In the genomic region with DNA sequence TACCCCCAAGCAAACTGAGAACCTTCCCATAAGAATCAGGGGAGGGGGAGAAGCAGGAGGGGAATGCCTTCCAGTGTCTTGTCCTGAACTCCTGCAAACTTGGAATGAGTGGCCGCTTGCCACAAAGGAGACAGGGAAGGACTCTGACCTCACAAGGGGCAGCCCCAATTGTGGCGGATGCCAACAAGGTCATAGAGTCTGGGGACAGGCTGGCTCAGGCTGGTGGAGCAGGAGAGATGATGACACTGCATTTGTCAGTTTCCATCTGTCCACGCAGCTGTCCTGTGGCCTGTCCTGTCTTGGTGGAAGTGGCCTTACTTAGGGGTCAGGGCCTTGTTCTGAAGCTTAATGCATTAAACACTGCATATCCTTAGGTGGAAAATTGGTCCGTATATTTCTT, we compare ENCODE assay signal across 17 mouse cellular contexts.
DNase-seq lines count a peak whose midpoint lies in the region; ATAC-seq and TF ChIP-seq lines count a peak whose summit lies in the region.
"Had no signal": no experiment of that assay in that cellular context is flagged by ENCODE, and none has a peak within 500 bp of the region (broad histone marks: within the 10 kb centered on the region; RNA-seq: fewer than 3 reads in every experiment).

No protein-coding gene starts in this region.

- no peak overlapping the region for H3K4me2 ChIP-seq in hindbrain, postnatal 0 days (ENCODE audit: low read depth, low read length)
- H3K4me2 ChIP-seq in midbrain, embryonic 11.5 days = no peak overlapping the region
- H3K4me2 ChIP-seq in midbrain, embryonic 16.5 days (ENCODE audit: low read length) = no peak overlapping the region
- 0 out of 2 replicates have a peak overlapping the region, but pooled peaks have one; percentile 4 for H3K4me2 ChIP-seq in forebrain, embryonic 13.5 days
- H3K4me2 ChIP-seq in liver, postnatal 0 days (ENCODE audit: low read depth, low read length) = no peak overlapping the region
- H3K4me2 ChIP-seq in intestine, postnatal 0 days (replicated peaks; ENCODE audit: low read depth) = no peak overlapping the region
- H3K4me2 ChIP-seq: embryonic facial prominence, embryonic 13.5 days; hindbrain, embryonic 13.5 days; limb, embryonic 13.5 days; neural tube, embryonic 12.5 days had no signal

- no peaks in the 10 kb centered on the region for H3K9me3 ChIP-seq in hindbrain, embryonic 10.5 days
- H3K9me3 ChIP-seq in hindbrain, postnatal 0 days (ENCODE audit: low read length) = no peaks in the 10 kb centered on the region
- no peaks in the 10 kb centered on the region for H3K9me3 ChIP-seq in midbrain, embryonic 11.5 days (ENCODE audit: control insufficient read depth, low read length)
- H3K9me3 ChIP-seq in midbrain, embryonic 16.5 days (replicated peaks; ENCODE audit: control insufficient read depth, low read length, poor library complexity, severe bottlenecking) = no peaks in the 10 kb centered on the region
- no peaks in the 10 kb centered on the region for H3K9me3 ChIP-seq in forebrain, embryonic 13.5 days (replicated peaks)
- H3K9me3 ChIP-seq in liver, postnatal 0 days (ENCODE audit: low read length) = no peaks in the 10 kb centered on the region
- no peaks in the 10 kb centered on the region for H3K9me3 ChIP-seq in intestine, postnatal 0 days (ENCODE audit: control insufficient read depth)
- H3K9me3 ChIP-seq: embryonic facial prominence, embryonic 13.5 days; hindbrain, embryonic 13.5 days; limb, embryonic 13.5 days; neural tube, embryonic 12.5 days had no signal

- no peak overlapping the region for H3K9ac ChIP-seq in hindbrain, postnatal 0 days (replicated peaks; ENCODE audit: low read length)
- H3K9ac ChIP-seq in midbrain, embryonic 11.5 days (ENCODE audit: low read length) = no peak overlapping the region
- H3K9ac ChIP-seq in midbrain, embryonic 16.5 days (ENCODE audit: low read depth, low read length) = no peak overlapping the region
- no peak overlapping the region for H3K9ac ChIP-seq in forebrain, embryonic 13.5 days
- H3K9ac ChIP-seq in liver, postnatal 0 days (replicated peaks) = no peak overlapping the region
- H3K9ac ChIP-seq in intestine, postnatal 0 days (ENCODE audit: low read depth, low read length) = no peak overlapping the region
- H3K9ac ChIP-seq: embryonic facial prominence, embryonic 13.5 days; hindbrain, embryonic 13.5 days; limb, embryonic 13.5 days; neural tube, embryonic 12.5 days had no signal

- no peak for TF ChIP-seq EP300 in liver, postnatal 0 days (IDR thresholded peaks at IDR 0.05; ENCODE audit: low read depth)

- ATAC-seq in hindbrain, postnatal 0 days = no peak
- ATAC-seq in midbrain, embryonic 11.5 days (ENCODE audit: low FRiP score) = peak; percentile 14; the same call in 1 of the 2 replicates
- ATAC-seq in midbrain, embryonic 16.5 days = no peak
- no peak for ATAC-seq in forebrain, embryonic 13.5 days
- no peak for ATAC-seq in liver, postnatal 0 days
- no peak for ATAC-seq in intestine, postnatal 0 days

- H3K4me3 ChIP-seq in hindbrain, embryonic 10.5 days = no peak overlapping the region
- H3K4me3 ChIP-seq in hindbrain, postnatal 0 days (ENCODE audit: low read length) = no peak overlapping the region
- H3K4me3 ChIP-seq in midbrain, embryonic 11.5 days (ENCODE audit: low read depth, low read length) = no peak overlapping the region
- H3K4me3 ChIP-seq in midbrain, embryonic 16.5 days (ENCODE audit: low read depth, low read length) = no peak overlapping the region
- H3K4me3 ChIP-seq in forebrain, embryonic 13.5 days = no peak overlapping the region
- no peak overlapping the region for H3K4me3 ChIP-seq in liver, postnatal 0 days (ENCODE audit: low read depth, low read length)
- H3K4me3 ChIP-seq in intestine, postnatal 0 days (ENCODE audit: low read depth, low read length) = no peak overlapping the region
- H3K4me3 ChIP-seq: embryonic facial prominence, embryonic 13.5 days; hindbrain, embryonic 13.5 days; limb, embryonic 13.5 days; megakaryocyte, embryonic 14.5 days; neural tube, embryonic 12.5 days had no signal

- H3K27me3 ChIP-seq in hindbrain, embryonic 10.5 days (ENCODE audit: insufficient read depth, poor library complexity, severe bottlenecking) = no peaks in the 10 kb centered on the region
- no peaks in the 10 kb centered on the region for H3K27me3 ChIP-seq in hindbrain, postnatal 0 days (ENCODE audit: insufficient read depth, low read length)
- H3K27me3 ChIP-seq in midbrain, embryonic 11.5 days (ENCODE audit: control insufficient read depth, insufficient read depth, low read length) = no peaks in the 10 kb centered on the region
- H3K27me3 ChIP-seq in midbrain, embryonic 16.5 days (ENCODE audit: control insufficient read depth, insufficient read depth, low read depth, low read length) = no peaks in the 10 kb centered on the region
- no peaks in the 10 kb centered on the region for H3K27me3 ChIP-seq in forebrain, embryonic 13.5 days
- no peaks in the 10 kb centered on the region for H3K27me3 ChIP-seq in liver, postnatal 0 days (ENCODE audit: insufficient read depth, low read length)
- no peaks in the 10 kb centered on the region for H3K27me3 ChIP-seq in intestine, postnatal 0 days (replicated peaks; ENCODE audit: control insufficient read depth, insufficient read depth, low read length)
- H3K27me3 ChIP-seq: embryonic facial prominence, embryonic 13.5 days; hindbrain, embryonic 13.5 days; megakaryocyte, embryonic 14.5 days; neural tube, embryonic 12.5 days had no signal

- WGBS in hindbrain, embryonic 10.5 days = 41% methylated on average over 4 of the region's 4 CpGs
- WGBS in hindbrain, postnatal 0 days = 59% methylated on average over 4 of the region's 4 CpGs
- WGBS in midbrain, embryonic 11.5 days = 51% methylated on average over 4 of the region's 4 CpGs
- 62% methylated on average over 4 of the region's 4 CpGs for WGBS in midbrain, embryonic 16.5 days
- WGBS in forebrain, embryonic 13.5 days = 52% methylated on average over 4 of the region's 4 CpGs
- 67% methylated on average over 4 of the region's 4 CpGs for WGBS in liver, postnatal 0 days (ENCODE audit: insufficient replicate concordance)
- WGBS in intestine, postnatal 0 days = 71% methylated on average over 4 of the region's 4 CpGs

- H3K36me3 ChIP-seq in hindbrain, embryonic 10.5 days = no peaks in the 10 kb centered on the region
- H3K36me3 ChIP-seq in hindbrain, postnatal 0 days (ENCODE audit: insufficient read depth, low read length) = no peaks in the 10 kb centered on the region
- no peaks in the 10 kb centered on the region for H3K36me3 ChIP-seq in midbrain, embryonic 11.5 days (ENCODE audit: control insufficient read depth, insufficient read depth, low read length)
- no peaks in the 10 kb centered on the region for H3K36me3 ChIP-seq in midbrain, embryonic 16.5 days (ENCODE audit: control insufficient read depth, insufficient read depth, low read length)
- no peaks in the 10 kb centered on the region for H3K36me3 ChIP-seq in forebrain, embryonic 13.5 days (ENCODE audit: poor library complexity, severe bottlenecking)
- H3K36me3 ChIP-seq in liver, postnatal 0 days (replicated peaks; ENCODE audit: insufficient read depth, low read length) = no peaks in the 10 kb centered on the region
- no peaks in the 10 kb centered on the region for H3K36me3 ChIP-seq in intestine, postnatal 0 days (ENCODE audit: control insufficient read depth, insufficient read depth)
- H3K36me3 ChIP-seq: embryonic facial prominence, embryonic 13.5 days; hindbrain, embryonic 13.5 days; limb, embryonic 13.5 days; neural tube, embryonic 12.5 days had no signal

- peak overlapping the region; percentile 79 for H3K27ac ChIP-seq in hindbrain, embryonic 10.5 days
- H3K27ac ChIP-seq in hindbrain, postnatal 0 days = no peak overlapping the region
- H3K27ac ChIP-seq in midbrain, embryonic 11.5 days (ENCODE audit: low read depth, low read length) = peak overlapping the region; percentile 17; the same call in 1 of the 2 replicates
- H3K27ac ChIP-seq in midbrain, embryonic 16.5 days (ENCODE audit: low read length) = no peak overlapping the region
- H3K27ac ChIP-seq in forebrain, embryonic 13.5 days = peak overlapping the region; percentile 82
- no peak overlapping the region for H3K27ac ChIP-seq in liver, postnatal 0 days (ENCODE audit: low read depth)
- H3K27ac ChIP-seq in intestine, postnatal 0 days (ENCODE audit: low read depth, low read length) = no peak overlapping the region
- H3K27ac ChIP-seq: embryonic facial prominence, embryonic 13.5 days; hindbrain, embryonic 13.5 days; limb, embryonic 13.5 days; neural tube, embryonic 12.5 days had no signal

- no peak for TF ChIP-seq CTCF in hindbrain, postnatal 0 days (IDR thresholded peaks at IDR 0.05; ENCODE audit: low read depth)
- no peak for TF ChIP-seq CTCF in liver, postnatal 0 days (IDR thresholded peaks at IDR 0.05; ENCODE audit: low read depth)
- no peak for TF ChIP-seq CTCF in intestine, postnatal 0 days (IDR thresholded peaks at IDR 0.05; ENCODE audit: low read depth)

- DNase-seq in hindbrain, embryonic 10.5 days (ENCODE audit: low spot score) = peak; percentile 50
- DNase-seq in hindbrain, postnatal 0 days (ENCODE audit: low spot score) = no peak
- no peak for DNase-seq in midbrain, embryonic 11.5 days (ENCODE audit: low spot score, missing footprints)
- peak; percentile 49 for DNase-seq in retina, embryonic 14.5 days (ENCODE audit: low spot score)
- DNase-seq in liver, postnatal 0 days = no peak
- DNase-seq: cerebellum, adult 8-10 months; gastrocnemius, postnatal 36 days; lung, adult 2 months; thymus, postnatal 36 days had no signal

- peaks cover 46% of the 10 kb centered on the region for H3K4me1 ChIP-seq in hindbrain, embryonic 10.5 days (replicated peaks)
- no peaks in the 10 kb centered on the region for H3K4me1 ChIP-seq in hindbrain, postnatal 0 days (ENCODE audit: insufficient read depth, low read length)
- peaks cover 22% of the 10 kb centered on the region for H3K4me1 ChIP-seq in midbrain, embryonic 11.5 days (ENCODE audit: control insufficient read depth, insufficient read depth, low read length)
- H3K4me1 ChIP-seq in midbrain, embryonic 16.5 days (ENCODE audit: control insufficient read depth, insufficient read depth, low read length) = 0 out of 2 replicates have a peak, but pooled peaks cover 5% of the 10 kb centered on the region
- peaks cover 49% of the 10 kb centered on the region for H3K4me1 ChIP-seq in forebrain, embryonic 13.5 days
- H3K4me1 ChIP-seq in liver, postnatal 0 days (ENCODE audit: insufficient read depth) = no peaks in the 10 kb centered on the region
- no peaks in the 10 kb centered on the region for H3K4me1 ChIP-seq in intestine, postnatal 0 days (replicated peaks; ENCODE audit: control insufficient read depth, insufficient read depth, low read length)
- H3K4me1 ChIP-seq: megakaryocyte, embryonic 14.5 days had no signal

Comparison
In these comparisons a context has a peak if more than half of its experiments do, and no peak if none do; other contexts are left out.
1. DNase-seq: peak in hindbrain, embryonic 10.5 days (single experiment) and retina, embryonic 14.5 days (single experiment); none in hindbrain, postnatal 0 days (single experiment), midbrain, embryonic 11.5 days (single experiment) and liver, postnatal 0 days (single experiment).
2. H3K27ac ChIP-seq: peak in hindbrain, embryonic 10.5 days (single experiment), midbrain, embryonic 11.5 days (single experiment) and forebrain, embryonic 13.5 days (single experiment); none in hindbrain, postnatal 0 days (single experiment), midbrain, embryonic 16.5 days (single experiment), liver, postnatal 0 days (single experiment) and intestine, postnatal 0 days (single experiment).